Mouse (Mus musculus): ENCODE measurements around the gene Ptprf. TPM values are rescaled to one million over a fixed set of nuclear protein-coding genes. Genes with fewer than 3 reads are reported as not detected.
A peak's percentile ranks its signal among the peaks of the same experiment; 100 is the strongest.

Gene Ptprf
- polyA plus RNA-seq, 1 experiment from 2014 or later: 99.9 TPM

- ATAC-seq (replicated peaks; ENCODE audit: low FRiP score): no peak
- no peak overlapping the region for H3K4me3 ChIP-seq (ENCODE audit: low read depth, low read length)
- peaks cover 12% of the 10 kb centered on the region for H3K36me3 ChIP-seq (ENCODE audit: control insufficient read depth, insufficient read depth, low read length)
- no peak for DNase-seq (ENCODE audit: low spot score)
- no peak overlapping the region for H3K4me2 ChIP-seq (ENCODE audit: low read depth, low read length, severe bottlenecking)
- H3K9me3 ChIP-seq (ENCODE audit: control insufficient read depth, low read length): no peaks in the 10 kb centered on the region
- H3K4me1 ChIP-seq (replicated peaks; ENCODE audit: control insufficient read depth, insufficient read depth, low read length): no peaks in the 10 kb centered on the region
- 86% methylated on average over 16 of the region's 16 CpGs for WGBS
- H3K9ac ChIP-seq (ENCODE audit: low read length): no peak overlapping the region
- H3K27me3 ChIP-seq (ENCODE audit: control insufficient read depth, insufficient read depth, low read length): no peaks in the 10 kb centered on the region
- H3K27ac ChIP-seq (ENCODE audit: low read depth, low read length): no peak overlapping the region
Measured at GRCm38 (mm10) chr4:118239960-118240689, 51.1 kb downstream of the Ptprf start.

- Histone ChIP-seq H3K27ac (ENCODE audit: low read depth, low read length) (no peak overlapping the region), H3K27me3 (ENCODE audit: control insufficient read depth, insufficient read depth, low read length) (no peaks in the 10 kb centered on the region), H3K4me3 (ENCODE audit: low read depth, low read length) (no peak overlapping the region), H3K9ac (ENCODE audit: low read length) (no peak overlapping the region), H3K4me1 (replicated peaks; ENCODE audit: control insufficient read depth, insufficient read depth, low read length) (no peaks in the 10 kb centered on the region), H3K4me2 (ENCODE audit: low read depth, low read length, severe bottlenecking) (no peak overlapping the region), H3K9me3 (ENCODE audit: control insufficient read depth, low read length) (no peaks in the 10 kb centered on the region), H3K36me3 (ENCODE audit: control insufficient read depth, insufficient read depth, low read length) (peaks cover 18% of the 10 kb centered on the region)
- DNase-seq (ENCODE audit: low spot score): no peak
- 95% methylated on average over 6 of the region's 6 CpGs for WGBS
- ATAC-seq (replicated peaks; ENCODE audit: low FRiP score): no peak
Measured at GRCm38 (mm10) chr4:118238666-118239065, 52.5 kb downstream of the Ptprf start.

DNA sequence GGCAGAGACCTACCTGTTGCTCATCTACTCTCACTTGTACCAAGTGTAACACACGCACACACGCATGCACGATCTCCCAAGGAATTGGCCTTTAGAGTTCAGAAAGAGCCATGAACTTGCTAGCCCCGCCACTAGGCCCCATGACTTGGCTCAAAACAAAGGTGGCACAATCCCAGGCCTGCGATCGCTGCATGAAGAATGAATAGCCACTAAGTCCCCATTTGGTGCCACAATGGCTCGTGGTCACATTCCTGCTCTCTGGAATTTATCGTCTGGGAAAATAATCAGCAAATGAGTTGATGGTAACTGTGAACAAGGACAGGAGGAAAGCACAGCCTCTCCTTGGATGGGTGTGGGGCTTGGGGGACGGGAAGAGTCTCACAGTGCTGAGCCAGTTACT, 54.3 kb downstream of the Ptprf start:
- DNase-seq (ENCODE audit: low spot score): no peak
- H3K27ac ChIP-seq (ENCODE audit: low read depth, low read length): no peak overlapping the region
- H3K9ac ChIP-seq (ENCODE audit: low read length): no peak overlapping the region
- H3K36me3 ChIP-seq (ENCODE audit: control insufficient read depth, insufficient read depth, low read length): peaks cover 18% of the 10 kb centered on the region
- H3K4me2 ChIP-seq (ENCODE audit: low read depth, low read length, severe bottlenecking): no peak overlapping the region
- 66% methylated on average over 9 of the region's 9 CpGs for WGBS
- no peaks in the 10 kb centered on the region for H3K4me1 ChIP-seq (replicated peaks; ENCODE audit: control insufficient read depth, insufficient read depth, low read length)
- no peaks in the 10 kb centered on the region for H3K27me3 ChIP-seq (ENCODE audit: control insufficient read depth, insufficient read depth, low read length)
- no peak for ATAC-seq (replicated peaks; ENCODE audit: low FRiP score)
- no peak overlapping the region for H3K4me3 ChIP-seq (ENCODE audit: low read depth, low read length)
- H3K9me3 ChIP-seq (ENCODE audit: control insufficient read depth, low read length): no peaks in the 10 kb centered on the region

DNA sequence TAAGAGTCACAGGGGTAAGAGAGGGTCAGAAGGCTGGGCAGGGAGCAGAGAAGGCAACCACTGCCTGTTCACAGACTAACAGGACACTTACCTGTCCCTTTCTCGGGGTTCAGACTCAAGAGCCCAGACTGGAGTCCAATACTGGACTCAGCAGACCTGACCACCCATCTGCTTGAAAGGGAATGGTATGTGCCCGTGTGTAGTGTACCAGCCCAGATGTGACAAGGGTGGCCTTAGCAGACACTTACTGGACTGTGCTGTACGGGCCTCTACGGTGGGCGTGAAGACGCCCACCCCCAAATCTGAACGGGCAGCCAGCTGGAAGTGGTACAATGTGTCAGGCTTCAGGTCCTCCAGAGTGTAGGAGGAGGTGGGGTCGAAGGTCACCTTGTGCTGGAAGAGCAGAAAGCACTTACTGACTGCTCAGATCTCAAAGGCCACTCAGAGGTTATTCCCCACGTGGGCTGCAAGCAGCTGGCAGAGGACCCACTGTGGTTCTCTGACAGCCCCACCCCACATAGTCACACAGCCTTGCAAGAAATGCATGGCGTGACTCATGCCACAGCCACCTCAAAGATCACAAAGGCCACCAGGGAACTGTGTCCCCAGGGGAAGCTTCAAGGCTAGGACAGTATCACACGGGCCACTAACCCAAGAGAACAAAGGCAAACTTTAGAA, 56.4 kb downstream of the Ptprf start:
- Histone ChIP-seq H3K4me3 (ENCODE audit: low read depth, low read length) (no peak overlapping the region), H3K36me3 (ENCODE audit: control insufficient read depth, insufficient read depth, low read length) (peaks cover 21% of the 10 kb centered on the region), H3K9ac (ENCODE audit: low read length) (no peak overlapping the region), H3K27me3 (ENCODE audit: control insufficient read depth, insufficient read depth, low read length) (no peaks in the 10 kb centered on the region), H3K27ac (ENCODE audit: low read depth, low read length) (no peak overlapping the region), H3K4me1 (replicated peaks; ENCODE audit: control insufficient read depth, insufficient read depth, low read length) (no peaks in the 10 kb centered on the region), H3K4me2 (ENCODE audit: low read depth, low read length, severe bottlenecking) (no peak overlapping the region), H3K9me3 (ENCODE audit: control insufficient read depth, low read length) (no peaks in the 10 kb centered on the region)
- ATAC-seq (replicated peaks; ENCODE audit: low FRiP score) (no peak), DNase-seq (ENCODE audit: low spot score) (no peak)
- 82% methylated on average over 11 of the region's 11 CpGs for WGBS

- no peak for ATAC-seq (replicated peaks; ENCODE audit: low FRiP score)
- Histone ChIP-seq H3K9me3 (ENCODE audit: control insufficient read depth, low read length) (no peaks in the 10 kb centered on the region), H3K27ac (ENCODE audit: low read depth, low read length) (no peak overlapping the region), H3K9ac (ENCODE audit: low read length) (no peak overlapping the region), H3K36me3 (ENCODE audit: control insufficient read depth, insufficient read depth, low read length) (peaks cover 21% of the 10 kb centered on the region), H3K4me2 (ENCODE audit: low read depth, low read length, severe bottlenecking) (no peak overlapping the region), H3K4me3 (ENCODE audit: low read depth, low read length) (no peak overlapping the region), H3K4me1 (replicated peaks; ENCODE audit: control insufficient read depth, insufficient read depth, low read length) (no peaks in the 10 kb centered on the region), H3K27me3 (ENCODE audit: control insufficient read depth, insufficient read depth, low read length) (no peaks in the 10 kb centered on the region)
- 92% methylated on average over 2 of the region's 2 CpGs for WGBS
- DNase-seq (ENCODE audit: low spot score): no peak
Measured at GRCm38 (mm10) chr4:118233886-118234285, 57.3 kb downstream of the Ptprf start.

- no peak for DNase-seq (ENCODE audit: low spot score)
- no peak overlapping the region for H3K9ac ChIP-seq (ENCODE audit: low read length)
- H3K27ac ChIP-seq (ENCODE audit: low read depth, low read length): no peak overlapping the region
- no peaks in the 10 kb centered on the region for H3K27me3 ChIP-seq (ENCODE audit: control insufficient read depth, insufficient read depth, low read length)
- H3K4me3 ChIP-seq (ENCODE audit: low read depth, low read length): no peak overlapping the region
- 91% methylated on average over 6 of the region's 6 CpGs for WGBS
- H3K4me1 ChIP-seq (replicated peaks; ENCODE audit: control insufficient read depth, insufficient read depth, low read length): no peaks in the 10 kb centered on the region
- ATAC-seq (replicated peaks; ENCODE audit: low FRiP score): no peak
- no peak overlapping the region for H3K4me2 ChIP-seq (ENCODE audit: low read depth, low read length, severe bottlenecking)
- peaks cover 24% of the 10 kb centered on the region for H3K36me3 ChIP-seq (ENCODE audit: control insufficient read depth, insufficient read depth, low read length)
- no peaks in the 10 kb centered on the region for H3K9me3 ChIP-seq (ENCODE audit: control insufficient read depth, low read length)
Measured at GRCm38 (mm10) chr4:118231861-118232260, 59.3 kb downstream of the Ptprf start.

GRCm38 (mm10) chr4:118229035-118229770, 62.0 kb downstream of the Ptprf start:
- H3K4me1 ChIP-seq (replicated peaks; ENCODE audit: control insufficient read depth, insufficient read depth, low read length): no peaks in the 10 kb centered on the region
- peaks cover 22% of the 10 kb centered on the region; the same call in 1 of the 2 replicates for H3K36me3 ChIP-seq (ENCODE audit: control insufficient read depth, insufficient read depth, low read length)
- peak; percentile 33; the same call in 1 of the 2 replicates for ATAC-seq (replicated peaks; ENCODE audit: low FRiP score)
- H3K27ac ChIP-seq (ENCODE audit: low read depth, low read length): no peak overlapping the region
- H3K27me3 ChIP-seq (ENCODE audit: control insufficient read depth, insufficient read depth, low read length): no peaks in the 10 kb centered on the region
- no peak overlapping the region for H3K4me3 ChIP-seq (ENCODE audit: low read depth, low read length)
- WGBS: 68% methylated on average over 6 of the region's 6 CpGs
- no peak overlapping the region for H3K4me2 ChIP-seq (ENCODE audit: low read depth, low read length, severe bottlenecking)
- H3K9me3 ChIP-seq (ENCODE audit: control insufficient read depth, low read length): no peaks in the 10 kb centered on the region
- H3K9ac ChIP-seq (ENCODE audit: low read length): no peak overlapping the region
- no peak for DNase-seq (ENCODE audit: low spot score)

GRCm38 (mm10) chr4:118227398-118227797, 63.8 kb downstream of the Ptprf start:
- no peak overlapping the region for H3K4me2 ChIP-seq (ENCODE audit: low read depth, low read length, severe bottlenecking)
- H3K9ac ChIP-seq (ENCODE audit: low read length): no peak overlapping the region
- DNase-seq (ENCODE audit: low spot score) (no peak), ATAC-seq (replicated peaks; ENCODE audit: low FRiP score) (no peak)
- no peaks in the 10 kb centered on the region for H3K4me1 ChIP-seq (replicated peaks; ENCODE audit: control insufficient read depth, insufficient read depth, low read length)
- no peaks in the 10 kb centered on the region for H3K27me3 ChIP-seq (ENCODE audit: control insufficient read depth, insufficient read depth, low read length)
- H3K27ac ChIP-seq (ENCODE audit: low read depth, low read length): no peak overlapping the region
- H3K9me3 ChIP-seq (ENCODE audit: control insufficient read depth, low read length): no peaks in the 10 kb centered on the region
- WGBS: 80% methylated on average over 12 of the region's 12 CpGs
- peaks cover 32% of the 10 kb centered on the region for H3K36me3 ChIP-seq (ENCODE audit: control insufficient read depth, insufficient read depth, low read length)
- no peak overlapping the region for H3K4me3 ChIP-seq (ENCODE audit: low read depth, low read length)

All from forebrain, embryonic 11.5 days (tissue).